Mouse (Mus musculus): ENCODE measurements around the gene Scfd2. TPM values are rescaled to one million over a fixed set of nuclear protein-coding genes. Genes with fewer than 3 reads are reported as not detected.

Gene Scfd2
- polyA plus RNA-seq, 1 experiment from 2014 or later = 25.8 TPM

DNA sequence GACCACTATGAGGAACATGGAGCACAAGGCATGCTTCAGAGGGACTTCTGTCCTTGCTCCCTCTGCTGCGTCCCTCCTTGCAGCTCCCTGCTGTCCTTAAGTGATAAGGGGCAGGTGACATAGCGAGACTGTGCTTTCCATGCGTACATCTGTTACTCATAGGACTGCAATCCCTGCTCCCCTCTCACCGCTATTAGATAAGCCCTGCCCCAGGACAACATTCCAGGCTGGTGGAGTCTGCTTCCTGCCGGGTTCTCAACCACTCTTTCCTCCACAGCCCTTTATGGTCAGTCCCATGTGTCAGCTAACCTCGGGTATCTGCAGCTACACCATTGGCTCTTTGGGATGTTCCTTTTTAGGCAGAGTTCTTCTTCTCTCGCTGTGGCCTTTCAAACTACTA lies 323.1 kb downstream of the Scfd2 start:
- peaks cover 12% of the 10 kb centered on the region; the same call in 1 of the 2 replicates for H3K4me1 ChIP-seq (ENCODE audit: control insufficient read depth, insufficient read depth, low read length)
- no peak for ATAC-seq (ENCODE audit: insufficient read depth, low FRiP score)
- no peak overlapping the region for H3K27ac ChIP-seq (ENCODE audit: low read length)
- H3K4me2 ChIP-seq (ENCODE audit: low read depth, low read length) = no peak overlapping the region
- no peak overlapping the region for H3K4me3 ChIP-seq (replicated peaks; ENCODE audit: low read length)
- H3K27me3 ChIP-seq (ENCODE audit: control insufficient read depth, insufficient read depth, low read length) = no peaks in the 10 kb centered on the region
- no peak overlapping the region for H3K9ac ChIP-seq (ENCODE audit: low read length)
- H3K9me3 ChIP-seq (replicated peaks; ENCODE audit: control insufficient read depth, low read length) = 0 out of 2 replicates have a peak, but pooled peaks cover 2% of the 10 kb centered on the region
- 58% methylated on average over 7 of the region's 7 CpGs for WGBS
- H3K36me3 ChIP-seq (ENCODE audit: control insufficient read depth, insufficient read depth, low read length) = no peaks in the 10 kb centered on the region

DNA sequence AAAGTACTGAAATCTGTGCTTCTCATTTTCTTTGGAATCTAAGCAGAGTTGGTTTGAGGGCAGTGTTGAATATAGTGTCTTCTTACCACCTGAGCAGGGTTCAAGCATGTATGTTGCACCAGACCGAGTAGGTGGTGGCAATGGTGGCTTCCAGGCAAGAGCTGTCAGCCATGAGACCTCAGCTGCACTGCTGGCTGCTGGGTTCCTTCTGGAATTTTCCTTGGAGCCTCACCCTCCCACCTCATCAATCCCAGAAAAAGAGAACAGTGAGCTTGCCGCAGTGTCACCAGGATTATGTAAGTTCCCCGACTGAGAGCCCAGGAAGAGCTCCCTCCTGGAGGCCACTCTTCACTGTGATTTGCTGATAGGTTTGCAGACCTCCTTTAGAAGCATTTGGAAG lies 324.4 kb downstream of the Scfd2 start:
- Histone ChIP-seq H3K9ac (ENCODE audit: low read length) (no peak overlapping the region), H3K27me3 (ENCODE audit: control insufficient read depth, insufficient read depth, low read length) (no peaks in the 10 kb centered on the region), H3K4me2 (ENCODE audit: low read depth, low read length) (no peak overlapping the region), H3K4me3 (replicated peaks; ENCODE audit: low read length) (no peak overlapping the region), H3K36me3 (ENCODE audit: control insufficient read depth, insufficient read depth, low read length) (no peaks in the 10 kb centered on the region), H3K4me1 (ENCODE audit: control insufficient read depth, insufficient read depth, low read length) (peaks cover 12% of the 10 kb centered on the region; the same call in 1 of the 2 replicates), H3K27ac (ENCODE audit: low read length) (no peak overlapping the region), H3K9me3 (replicated peaks; ENCODE audit: control insufficient read depth, low read length) (0 out of 2 replicates have a peak, but pooled peaks cover 7% of the 10 kb centered on the region)
- 84% methylated on average over 3 of the region's 3 CpGs for WGBS
- ATAC-seq (ENCODE audit: insufficient read depth, low FRiP score) = no peak

DNA sequence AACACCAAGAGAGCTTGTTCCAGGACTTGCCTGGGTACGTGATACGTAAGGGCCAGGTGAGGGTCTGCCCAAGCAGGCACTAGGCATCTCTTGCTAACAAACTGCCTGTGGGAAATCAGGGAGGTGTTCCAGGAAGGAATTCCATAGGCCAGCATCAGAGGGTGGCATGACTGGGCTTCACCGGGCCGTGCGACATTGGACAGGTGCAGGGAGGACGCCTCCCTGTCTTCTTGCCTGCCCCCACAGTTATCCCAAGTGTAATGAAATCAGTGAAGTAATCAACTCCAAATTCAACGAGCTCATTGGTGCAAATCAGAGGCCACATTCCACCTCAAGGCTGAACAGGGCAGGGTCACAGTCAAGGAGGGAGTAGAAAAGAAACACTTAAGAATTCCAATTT lies 324.9 kb downstream of the Scfd2 start:
- Histone ChIP-seq H3K4me3 (replicated peaks; ENCODE audit: low read length) (no peak overlapping the region), H3K4me1 (ENCODE audit: control insufficient read depth, insufficient read depth, low read length) (peaks cover 11% of the 10 kb centered on the region; the same call in 1 of the 2 replicates), H3K9me3 (replicated peaks; ENCODE audit: control insufficient read depth, low read length) (0 out of 2 replicates have a peak, but pooled peaks cover 7% of the 10 kb centered on the region), H3K9ac (ENCODE audit: low read length) (no peak overlapping the region), H3K27me3 (ENCODE audit: control insufficient read depth, insufficient read depth, low read length) (no peaks in the 10 kb centered on the region), H3K4me2 (ENCODE audit: low read depth, low read length) (no peak overlapping the region), H3K27ac (ENCODE audit: low read length) (no peak overlapping the region), H3K36me3 (ENCODE audit: control insufficient read depth, insufficient read depth, low read length) (no peaks in the 10 kb centered on the region)
- no peak for ATAC-seq (ENCODE audit: insufficient read depth, low FRiP score)
- WGBS = 83% methylated on average over 7 of the region's 7 CpGs

DNA sequence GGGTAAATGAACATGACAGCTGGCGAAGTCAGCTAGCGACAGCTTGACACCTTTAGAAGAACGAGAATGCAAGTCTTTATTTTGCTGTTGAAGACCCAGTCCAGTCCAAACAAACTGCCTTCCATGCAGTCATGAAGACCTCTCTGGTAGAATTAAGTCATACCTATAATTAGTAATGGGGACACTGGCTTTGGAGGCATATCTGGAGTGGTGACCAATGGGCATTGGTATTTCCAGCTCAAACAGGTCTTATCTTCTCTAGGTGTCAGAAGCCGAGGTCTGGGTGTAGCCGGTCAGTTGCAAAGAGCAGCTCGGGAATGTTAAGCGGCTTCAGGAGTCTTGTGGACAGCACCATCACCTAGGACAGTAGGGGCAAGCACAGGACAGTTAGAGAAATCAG lies 325.5 kb downstream of the Scfd2 start:
- 74% methylated on average over 7 of the region's 7 CpGs for WGBS
- Histone ChIP-seq H3K36me3 (ENCODE audit: control insufficient read depth, insufficient read depth, low read length) (no peaks in the 10 kb centered on the region), H3K27me3 (ENCODE audit: control insufficient read depth, insufficient read depth, low read length) (no peaks in the 10 kb centered on the region), H3K9ac (ENCODE audit: low read length) (no peak overlapping the region), H3K4me2 (ENCODE audit: low read depth, low read length) (no peak overlapping the region), H3K4me1 (ENCODE audit: control insufficient read depth, insufficient read depth, low read length) (peaks cover 9% of the 10 kb centered on the region; the same call in 1 of the 2 replicates), H3K4me3 (replicated peaks; ENCODE audit: low read length) (no peak overlapping the region), H3K9me3 (replicated peaks; ENCODE audit: control insufficient read depth, low read length) (0 out of 2 replicates have a peak, but pooled peaks cover 7% of the 10 kb centered on the region), H3K27ac (ENCODE audit: low read length) (no peak overlapping the region)
- ATAC-seq (ENCODE audit: insufficient read depth, low FRiP score) = no peak

DNA sequence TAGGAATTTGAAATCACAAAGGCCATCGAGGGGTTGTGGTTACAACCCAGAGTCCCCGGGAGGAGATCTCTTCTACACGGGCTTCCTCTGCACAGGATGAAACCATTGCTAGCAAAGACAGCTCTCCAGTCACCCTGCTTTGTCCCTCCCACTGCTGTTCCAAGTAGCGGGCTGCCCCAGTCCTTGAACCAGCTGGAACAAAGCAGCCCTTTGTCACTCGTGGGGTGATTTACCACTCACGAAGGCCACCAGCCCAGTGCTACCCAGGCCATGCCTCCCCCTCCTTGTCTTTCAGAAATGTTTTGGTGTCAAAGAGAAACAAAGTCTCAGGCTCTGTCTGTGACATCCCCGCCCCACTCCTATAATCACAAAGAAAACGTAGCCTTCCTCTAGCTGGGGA lies 326.1 kb downstream of the Scfd2 start:
- Histone ChIP-seq H3K4me2 (ENCODE audit: low read depth, low read length) (no peak overlapping the region), H3K4me3 (replicated peaks; ENCODE audit: low read length) (no peak overlapping the region), H3K9ac (ENCODE audit: low read length) (no peak overlapping the region), H3K27me3 (ENCODE audit: control insufficient read depth, insufficient read depth, low read length) (no peaks in the 10 kb centered on the region), H3K36me3 (ENCODE audit: control insufficient read depth, insufficient read depth, low read length) (no peaks in the 10 kb centered on the region), H3K9me3 (replicated peaks; ENCODE audit: control insufficient read depth, low read length) (0 out of 2 replicates have a peak, but pooled peaks cover 7% of the 10 kb centered on the region), H3K4me1 (ENCODE audit: control insufficient read depth, insufficient read depth, low read length) (peaks cover 9% of the 10 kb centered on the region; the same call in 1 of the 2 replicates), H3K27ac (ENCODE audit: low read length) (no peak overlapping the region)
- 47% methylated on average over 8 of the region's 8 CpGs for WGBS
- ATAC-seq (ENCODE audit: insufficient read depth, low FRiP score) = no peak

DNA sequence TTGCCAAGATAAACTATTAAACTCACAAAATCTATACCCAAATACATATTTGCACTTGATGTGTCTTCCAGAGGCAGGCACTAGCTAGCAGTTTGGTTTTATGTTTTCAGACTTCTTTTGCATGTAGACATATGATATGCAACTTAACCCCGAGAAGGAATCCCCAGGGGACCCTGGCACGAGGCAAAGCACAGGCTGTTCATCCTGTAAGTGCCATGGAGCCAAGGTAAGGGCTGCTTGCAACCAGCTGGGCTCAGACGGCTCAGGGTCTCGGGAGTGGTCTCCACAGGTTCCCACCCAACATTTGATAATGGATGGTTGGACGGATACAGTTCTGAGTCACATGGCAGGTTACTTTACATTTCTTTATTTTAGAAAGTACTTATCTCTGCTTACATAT lies 327.1 kb downstream of the Scfd2 start:
- H3K27ac ChIP-seq (ENCODE audit: low read length) = no peak overlapping the region
- 0 out of 2 replicates have a peak, but pooled peaks cover 7% of the 10 kb centered on the region for H3K9me3 ChIP-seq (replicated peaks; ENCODE audit: control insufficient read depth, low read length)
- no peak overlapping the region for H3K9ac ChIP-seq (ENCODE audit: low read length)
- WGBS = 67% methylated on average over 5 of the region's 5 CpGs
- no peak overlapping the region for H3K4me2 ChIP-seq (ENCODE audit: low read depth, low read length)
- no peak for ATAC-seq (ENCODE audit: insufficient read depth, low FRiP score)
- H3K4me3 ChIP-seq (replicated peaks; ENCODE audit: low read length) = no peak overlapping the region
- no peaks in the 10 kb centered on the region for H3K27me3 ChIP-seq (ENCODE audit: control insufficient read depth, insufficient read depth, low read length)
- 0 out of 2 replicates have a peak, but pooled peaks cover 4% of the 10 kb centered on the region for H3K4me1 ChIP-seq (ENCODE audit: control insufficient read depth, insufficient read depth, low read length)
- no peaks in the 10 kb centered on the region for H3K36me3 ChIP-seq (ENCODE audit: control insufficient read depth, insufficient read depth, low read length)

DNA sequence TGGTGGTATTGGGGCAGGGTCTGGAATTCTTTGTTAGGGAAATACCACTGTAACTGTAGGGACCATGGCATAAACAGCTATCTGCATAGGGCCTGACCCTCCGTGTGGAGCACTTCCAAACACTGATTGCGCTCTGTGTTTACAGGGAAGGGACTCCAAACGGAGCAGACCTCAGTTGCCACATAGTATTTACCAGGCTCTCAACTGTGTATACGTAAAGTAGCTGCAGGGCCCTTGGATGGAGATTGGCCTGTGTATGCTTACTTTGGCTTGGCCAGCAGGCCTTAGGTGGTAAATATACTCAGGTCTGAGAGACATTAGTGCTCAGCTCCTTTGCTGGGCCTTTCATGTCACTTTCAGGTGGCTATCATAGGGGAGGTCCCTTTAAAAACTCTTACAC lies 329.0 kb downstream of the Scfd2 start:
- H3K4me3 ChIP-seq (replicated peaks; ENCODE audit: low read length) = no peak overlapping the region
- no peaks in the 10 kb centered on the region for H3K27me3 ChIP-seq (ENCODE audit: control insufficient read depth, insufficient read depth, low read length)
- no peak overlapping the region for H3K9ac ChIP-seq (ENCODE audit: low read length)
- peaks cover 13% of the 10 kb centered on the region for H3K36me3 ChIP-seq (ENCODE audit: control insufficient read depth, insufficient read depth, low read length)
- no peak overlapping the region for H3K27ac ChIP-seq (ENCODE audit: low read length)
- peaks cover 18% of the 10 kb centered on the region for H3K4me1 ChIP-seq (ENCODE audit: control insufficient read depth, insufficient read depth, low read length)
- 68% methylated on average over 4 of the region's 4 CpGs for WGBS
- H3K4me2 ChIP-seq (ENCODE audit: low read depth, low read length) = no peak overlapping the region
- H3K9me3 ChIP-seq (replicated peaks; ENCODE audit: control insufficient read depth, low read length) = 0 out of 2 replicates have a peak, but pooled peaks cover 7% of the 10 kb centered on the region
- ATAC-seq (ENCODE audit: insufficient read depth, low FRiP score) = no peak

DNA sequence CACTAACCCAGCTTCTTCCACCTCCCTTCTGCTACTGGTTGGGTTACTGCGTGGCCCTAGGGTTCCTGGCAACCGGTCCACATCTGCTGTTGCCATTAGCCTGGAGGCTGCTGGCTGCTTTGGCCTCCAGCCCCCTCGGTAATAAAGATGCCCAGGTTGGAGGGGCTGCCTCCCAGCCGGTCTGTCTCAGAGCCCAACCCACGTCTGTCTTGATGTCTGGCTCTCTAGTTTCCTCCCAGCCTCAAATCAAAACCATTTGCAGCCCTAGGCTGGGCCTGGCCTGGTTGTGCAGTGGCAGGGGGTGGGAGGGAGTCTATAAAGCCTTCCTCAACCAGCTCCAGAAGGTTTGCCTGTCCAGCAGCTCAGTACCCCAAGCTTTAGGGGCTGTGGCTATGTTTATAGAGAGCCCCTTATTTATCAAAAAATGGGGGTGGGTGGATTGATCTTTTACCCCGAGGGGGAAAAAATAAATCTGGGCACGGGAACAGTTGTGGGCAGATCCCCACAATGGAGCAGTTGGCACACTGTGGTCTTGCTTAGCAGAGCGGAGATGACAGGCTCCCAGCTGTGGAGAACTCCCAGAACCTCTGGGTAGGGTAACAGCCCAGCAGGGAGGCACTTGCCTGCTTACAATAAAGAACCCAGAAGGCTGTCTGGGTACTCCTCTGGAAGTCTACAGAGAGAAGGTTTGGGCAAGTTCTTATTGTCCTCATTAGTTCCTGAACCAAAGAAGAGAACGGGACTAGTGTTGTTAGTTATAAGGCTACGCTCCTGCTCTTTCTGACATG lies 329.8 kb downstream of the Scfd2 start:
- Histone ChIP-seq H3K9ac (ENCODE audit: low read length) (no peak overlapping the region), H3K27me3 (ENCODE audit: control insufficient read depth, insufficient read depth, low read length) (no peaks in the 10 kb centered on the region), H3K4me2 (ENCODE audit: low read depth, low read length) (no peak overlapping the region), H3K9me3 (replicated peaks; ENCODE audit: control insufficient read depth, low read length) (0 out of 2 replicates have a peak, but pooled peaks cover 7% of the 10 kb centered on the region), H3K4me1 (ENCODE audit: control insufficient read depth, insufficient read depth, low read length) (peaks cover 25% of the 10 kb centered on the region), H3K4me3 (replicated peaks; ENCODE audit: low read length) (no peak overlapping the region), H3K27ac (ENCODE audit: low read length) (no peak overlapping the region), H3K36me3 (ENCODE audit: control insufficient read depth, insufficient read depth, low read length) (peaks cover 13% of the 10 kb centered on the region)
- WGBS = 64% methylated on average over 10 of the region's 10 CpGs
- ATAC-seq (ENCODE audit: insufficient read depth, low FRiP score) = no peak

DNA sequence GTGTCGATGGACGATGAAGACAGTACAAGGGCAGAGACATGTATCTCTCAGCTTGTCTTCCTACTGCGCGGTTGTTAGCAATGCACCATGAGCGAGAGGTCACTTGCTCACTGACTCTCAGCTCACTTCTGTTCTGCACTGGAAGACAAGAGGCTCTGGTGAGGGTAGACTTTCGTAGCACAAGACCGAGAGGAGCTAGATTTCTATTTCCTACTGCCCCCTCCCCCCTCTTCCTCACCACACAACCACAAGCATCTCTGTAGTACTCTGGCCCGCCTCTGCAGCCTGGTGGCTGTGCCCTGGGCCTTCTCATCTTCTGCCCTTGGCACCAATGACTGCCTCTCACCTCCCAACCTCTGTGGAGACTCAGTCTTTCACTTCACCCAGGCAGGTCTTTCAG lies 331.1 kb downstream of the Scfd2 start:
- no peaks in the 10 kb centered on the region for H3K27me3 ChIP-seq (ENCODE audit: control insufficient read depth, insufficient read depth, low read length)
- no peak for ATAC-seq (ENCODE audit: insufficient read depth, low FRiP score)
- 86% methylated on average over 8 of the region's 8 CpGs for WGBS
- H3K4me2 ChIP-seq (ENCODE audit: low read depth, low read length) = no peak overlapping the region
- no peak overlapping the region for H3K9ac ChIP-seq (ENCODE audit: low read length)
- peaks cover 13% of the 10 kb centered on the region for H3K36me3 ChIP-seq (ENCODE audit: control insufficient read depth, insufficient read depth, low read length)
- H3K4me3 ChIP-seq (replicated peaks; ENCODE audit: low read length) = no peak overlapping the region
- H3K9me3 ChIP-seq (replicated peaks; ENCODE audit: control insufficient read depth, low read length) = 0 out of 2 replicates have a peak, but pooled peaks cover 7% of the 10 kb centered on the region
- peaks cover 28% of the 10 kb centered on the region for H3K4me1 ChIP-seq (ENCODE audit: control insufficient read depth, insufficient read depth, low read length)
- no peak overlapping the region for H3K27ac ChIP-seq (ENCODE audit: low read length)
